In the genomic region with DNA sequence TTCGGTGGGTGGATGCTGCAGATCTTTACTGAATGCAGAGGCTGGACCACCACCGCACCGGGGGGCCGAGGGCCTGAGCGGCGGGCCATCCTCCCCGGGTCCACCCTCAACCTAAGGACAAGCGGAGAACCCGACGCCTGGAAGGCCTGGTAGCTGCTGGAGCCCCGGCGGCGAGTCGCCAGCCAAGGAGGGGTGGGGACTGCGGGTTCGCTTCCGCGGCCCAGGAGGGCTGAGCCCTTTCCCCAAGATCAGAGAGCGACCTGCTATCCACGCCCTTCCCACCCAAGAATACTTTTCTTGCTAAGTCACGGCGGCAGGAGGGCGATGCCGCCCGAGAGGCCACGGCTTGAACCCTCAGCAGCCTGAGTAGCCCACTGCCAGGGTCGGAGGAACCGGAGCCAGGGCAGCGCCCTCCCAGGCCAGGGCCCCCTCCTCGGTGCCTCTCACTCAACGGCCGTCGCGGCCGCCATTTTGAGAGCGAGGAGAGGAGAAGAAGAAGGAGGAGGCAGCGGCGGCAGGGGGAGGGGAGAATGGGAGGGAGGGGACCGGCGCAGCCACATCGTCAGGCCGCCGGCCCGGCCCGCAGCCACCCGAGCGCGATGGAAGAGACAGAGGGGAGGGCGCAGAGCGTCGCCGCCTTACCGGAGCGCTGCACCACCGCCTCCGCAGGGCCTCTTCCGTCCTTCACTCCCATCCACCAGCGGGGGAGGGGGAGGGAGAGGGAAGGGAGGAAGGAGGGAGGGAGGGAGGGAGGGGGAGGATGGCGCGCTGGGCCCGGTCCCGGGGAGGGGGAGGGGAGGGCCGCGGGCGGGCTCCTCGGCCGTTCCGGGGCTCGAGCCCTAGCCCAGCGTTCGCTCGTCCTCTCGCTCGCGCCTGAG, we compare ENCODE assay signal across 8 mouse cellular contexts. TPM values are rescaled to one million over a fixed set of nuclear protein-coding genes. Genes with fewer than 3 reads are reported as not detected.
DNase-seq lines count a peak whose midpoint lies in the region; ATAC-seq lines count a peak whose summit lies in the region.

No protein-coding gene starts in this region.

- H3K9me3 ChIP-seq in hindbrain, embryonic 12.5 days (replicated peaks) = no peaks in the 10 kb centered on the region

- under 1% methylated on average over 51 of the region's 75 CpGs for WGBS in hindbrain, embryonic 12.5 days

- peak; percentile 88 for DNase-seq in MN1 (ENCODE audit: low spot score)
- DNase-seq in cerebellum, adult 9-10 months = peak; percentile 81
- peak; percentile 39 to 77 for DNase-seq in frontal cortex, adult 2 months (ENCODE audit: extremely low spot score in 1 of 2, low spot score in 1 of 2)
- DNase-seq in layer of hippocampus, postnatal 14 days (ENCODE audit: low spot score in 2 of 2) = peak; percentile 81 to 85
- DNase-seq in lung, postnatal 14 days = peak; percentile 83
- peak; percentile 85 for DNase-seq in retina, adult 2 months (ENCODE audit: low read depth, low spot score)
- DNase-seq in thymus, postnatal 36 days = peak; percentile 86 to 87

- H3K4me1 ChIP-seq in hindbrain, embryonic 12.5 days = peaks cover 18% of the 10 kb centered on the region

- peak; percentile 87 for ATAC-seq in hindbrain, embryonic 12.5 days (ENCODE audit: low FRiP score)

- no peaks in the 10 kb centered on the region for H3K36me3 ChIP-seq in hindbrain, embryonic 12.5 days

- no peaks in the 10 kb centered on the region for H3K27me3 ChIP-seq in hindbrain, embryonic 12.5 days

- H3K4me2 ChIP-seq in hindbrain, embryonic 12.5 days (replicated peaks) = peak overlapping the region; percentile 78

- peak overlapping the region; percentile 91 for H3K4me3 ChIP-seq in hindbrain, embryonic 12.5 days

- H3K27ac ChIP-seq in hindbrain, embryonic 12.5 days = peak overlapping the region; percentile 100

- peak overlapping the region; percentile 92 for H3K9ac ChIP-seq in hindbrain, embryonic 12.5 days

RNA-seq across cellular contexts. Expression of gene Pafah1b1, which starts 0.9 kb away (rescaled TPM):
- 157 and 175 TPM in 2 replicates for polyA plus RNA-seq in frontal cortex, adult 2 months (2012; rRNA removed)
- 77.8 and 85.6 TPM in 2 replicates for polyA plus RNA-seq in hindbrain, embryonic 12.5 days (2016; fragmentation: Nextera tagmentation; extraction: Ambion mirVana)
- 100 to 1,000 TPM; 406 to 411 TPM for total RNA-seq in layer of hippocampus, postnatal 14 days (2021)

RNA-seq across cellular contexts. Expression of gene Mettl16, which starts 47.0 kb away (rescaled TPM):
- polyA plus RNA-seq in frontal cortex, adult 2 months (2012; rRNA removed) = 15.2 and 15.9 TPM in 2 replicates
- 57.5 and 58.5 TPM in 2 replicates for polyA plus RNA-seq in hindbrain, embryonic 12.5 days (2016; fragmentation: Nextera tagmentation; extraction: Ambion mirVana)
- 10 to 100 TPM; 18.1 to 26.4 TPM for total RNA-seq in layer of hippocampus, postnatal 14 days (2021)

Comparison
In these comparisons a context has a peak if more than half of its experiments do, and no peak if none do; other contexts are left out.
1. Peak in every context shown above with its lines: DNase-seq, ATAC-seq, H3K4me3 ChIP-seq and H3K27ac ChIP-seq.